Mouse (Mus musculus): ENCODE measurements around the gene Vmn2r38. TPM values are rescaled to one million over a fixed set of nuclear protein-coding genes. Genes with fewer than 3 reads are reported as not detected.

The Vmn2r38 gene
- polyA plus RNA-seq (2017; shearing (Covaris generic)): not detected

GRCm38 (mm10) chr7:9097781-9098180 is at the start of gene Vmn2r38:
TSS of gene Vmn2r38 (minus strand) at chr7:9097881.

DNA sequence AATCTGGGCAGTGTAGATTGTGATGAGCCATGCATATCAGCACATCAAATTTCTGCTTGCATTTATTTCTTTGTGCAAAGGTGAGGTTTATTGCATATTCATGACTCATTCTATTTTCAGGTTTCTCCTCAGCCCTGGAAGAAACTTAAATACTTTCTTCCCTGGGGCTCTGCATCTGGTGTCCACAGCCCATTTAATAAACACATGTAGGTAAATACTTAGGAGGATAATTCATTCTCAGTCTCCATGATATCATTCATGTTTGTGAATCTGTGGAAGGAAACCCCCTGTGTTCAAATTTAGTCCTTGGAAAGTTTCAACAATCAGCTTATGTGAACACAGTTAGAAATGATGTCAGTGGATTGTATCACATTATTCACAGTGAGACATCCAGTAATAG is 67.0 kb downstream of the Vmn2r38 start, which contains the start of gene Vmn2r39:
Gene Vmn2r39 (minus strand): TSS at position 101 of the 400 bp plus-strand sequence.

Other genes with a start within 250 kb of the Vmn2r38 start
- not detected for gene Vmn2r40, start 166.4 kb downstream of the Vmn2r38 start, polyA plus RNA-seq (2017; shearing (Covaris generic))
- gene Vmn2r39, start 67.1 kb downstream of the Vmn2r38 start, polyA plus RNA-seq (2017; shearing (Covaris generic)): not detected
- gene Vmn2r37, start 125.8 kb upstream of the Vmn2r38 start, polyA plus RNA-seq (2017; shearing (Covaris generic)): not detected

Measured in effector memory CD4-positive, alpha-beta T cell, adult 7 months (primary cell).